Mouse (Mus musculus): ENCODE measurements around the gene Cdc20b. TPM values are rescaled to one million over a fixed set of nuclear protein-coding genes. Genes with fewer than 3 reads are reported as not detected.

The Cdc20b gene
- 0.24 and 0.52 TPM in 2 replicates for polyA plus RNA-seq (2015; fragmentation: Nextera tagmentation; extraction: Ambion mirVana)

DNA sequence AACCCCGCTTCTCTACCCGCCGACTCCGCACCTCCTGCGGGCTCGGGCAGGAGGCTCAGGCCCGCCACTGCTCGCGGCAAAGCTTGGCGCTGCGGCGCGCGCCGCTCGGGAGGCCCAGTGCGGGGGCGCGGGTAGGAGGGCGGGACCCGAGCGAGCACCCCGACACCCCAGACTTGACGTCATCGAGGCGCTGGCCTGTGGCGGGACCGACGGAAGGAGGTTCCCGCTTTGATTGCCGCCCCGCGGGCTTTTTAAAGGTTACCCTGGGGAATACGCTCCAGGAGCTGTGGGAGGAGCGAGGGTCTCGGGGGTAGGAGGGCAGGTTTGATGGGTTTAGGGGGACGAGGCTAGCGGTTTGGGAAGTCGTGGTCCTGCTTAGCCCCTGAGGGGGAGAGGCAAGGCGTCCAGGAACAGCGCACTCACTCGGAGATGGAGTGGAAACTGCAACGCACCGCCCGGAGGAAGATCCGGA is at the start of gene Cdc20b:
Gene Cdc20b (plus strand): TSS at position 162 of the 472 bp plus-strand sequence.
- Histone ChIP-seq H3K4me1 (replicated peaks) (peaks cover 21% of the 10 kb centered on the region), H3K27ac (replicated peaks) (no peak within 1 kb of the TSS), H3K27me3 (peaks cover 32% of the 10 kb centered on the region), H3K36me3 (no peaks in the 10 kb centered on the region), H3K4me3 (peak within 1 kb of the TSS; percentile 48), H3K9ac (peak within 1 kb of the TSS; percentile 43), H3K4me2 (peak within 1 kb of the TSS; percentile 97), H3K9me3 (no peaks in the 10 kb centered on the region)
- WGBS, result under 1% methylated on average over 46 of the region's 46 CpGs
- ATAC-seq (ENCODE audit: low FRiP score, low read depth), result no peak

DNA sequence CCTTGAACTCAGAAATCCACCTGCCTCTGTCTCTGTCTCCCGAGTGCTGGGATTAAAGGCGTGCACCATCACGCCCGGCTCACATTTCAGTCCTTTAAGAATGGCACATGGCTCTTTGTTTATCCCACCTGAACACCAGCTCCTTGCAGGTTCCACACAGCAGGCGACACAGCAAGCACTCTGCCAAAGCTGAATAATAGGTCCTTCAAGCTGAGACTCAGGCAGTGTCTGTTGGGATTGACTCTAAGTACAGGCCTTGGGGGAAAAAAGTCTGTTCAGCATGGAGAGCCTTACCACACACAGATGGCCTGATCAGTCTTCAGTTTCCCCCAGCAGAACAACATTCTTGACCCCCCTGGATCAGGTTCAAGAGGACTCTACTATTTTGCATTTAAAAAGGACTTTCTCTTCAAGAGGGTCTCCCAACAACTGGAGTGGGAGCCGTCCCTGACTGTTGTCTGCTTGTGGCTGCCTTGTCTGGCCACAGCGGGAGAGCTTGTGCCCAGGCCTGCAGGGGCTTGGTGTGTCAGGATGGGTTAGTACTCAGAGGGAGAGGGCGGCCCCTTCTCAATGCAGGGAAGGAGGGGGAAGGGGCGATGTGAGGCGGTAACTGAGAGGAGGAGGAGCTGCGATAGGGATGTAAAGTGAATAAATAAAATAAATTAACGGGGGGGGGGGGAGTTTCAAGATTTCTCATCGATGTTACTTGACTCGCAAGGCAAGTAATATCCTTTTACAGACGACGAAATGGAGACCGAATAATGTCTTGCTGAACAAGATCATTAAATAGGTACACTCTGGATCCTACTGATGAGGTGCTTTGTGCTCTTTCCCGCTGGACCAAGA is 49.1 kb upstream of the Cdc20b start:
- no peaks in the 10 kb centered on the region for H3K36me3 ChIP-seq
- H3K27ac ChIP-seq (replicated peaks), result no peak overlapping the region
- H3K27me3 ChIP-seq, result peaks cover 57% of the 10 kb centered on the region
- peaks cover 35% of the 10 kb centered on the region for H3K4me1 ChIP-seq (replicated peaks)
- no peak overlapping the region for H3K9ac ChIP-seq
- H3K9me3 ChIP-seq, result no peaks in the 10 kb centered on the region
- ATAC-seq (ENCODE audit: low FRiP score, low read depth), result no peak
- H3K4me3 ChIP-seq, result no peak overlapping the region
- H3K4me2 ChIP-seq, result no peak overlapping the region
- WGBS, result 4% methylated on average over 18 of the region's 18 CpGs

DNA sequence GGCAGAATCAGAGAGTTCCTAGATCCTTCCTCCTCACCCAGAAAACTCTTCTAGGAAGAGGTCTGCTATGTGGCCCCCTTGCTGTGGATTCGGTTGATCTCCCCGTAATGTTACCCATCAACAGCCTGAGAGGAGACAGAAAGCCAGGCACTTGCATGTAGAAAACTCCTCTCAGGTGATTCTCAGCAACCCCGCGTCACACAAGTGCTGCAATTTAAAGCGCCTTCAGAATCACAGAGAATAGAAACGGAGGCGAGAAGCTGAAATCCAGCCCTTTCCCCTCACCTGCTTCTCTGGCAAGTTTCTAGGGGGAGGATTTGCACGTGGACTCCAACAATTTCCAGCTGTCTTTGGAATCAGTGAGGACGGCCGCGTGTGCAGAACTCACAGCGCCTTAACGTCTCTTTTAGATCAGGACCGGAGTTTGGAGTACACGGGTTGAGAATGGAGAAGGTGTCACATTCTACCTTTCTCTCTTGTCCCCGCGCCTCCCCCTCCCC is 48.4 kb upstream of the Cdc20b start:
- H3K9me3 ChIP-seq, result no peaks in the 10 kb centered on the region
- H3K27me3 ChIP-seq, result peaks cover 64% of the 10 kb centered on the region
- peak overlapping the region; percentile 48 for H3K4me3 ChIP-seq
- ATAC-seq (ENCODE audit: low FRiP score, low read depth), result no peak
- H3K9ac ChIP-seq, result no peak overlapping the region
- peak overlapping the region; percentile 94 for H3K4me2 ChIP-seq
- no peak overlapping the region for H3K27ac ChIP-seq (replicated peaks)
- peaks cover 35% of the 10 kb centered on the region for H3K4me1 ChIP-seq (replicated peaks)
- WGBS, result 2% methylated on average over 17 of the region's 17 CpGs
- H3K36me3 ChIP-seq, result no peaks in the 10 kb centered on the region

DNA sequence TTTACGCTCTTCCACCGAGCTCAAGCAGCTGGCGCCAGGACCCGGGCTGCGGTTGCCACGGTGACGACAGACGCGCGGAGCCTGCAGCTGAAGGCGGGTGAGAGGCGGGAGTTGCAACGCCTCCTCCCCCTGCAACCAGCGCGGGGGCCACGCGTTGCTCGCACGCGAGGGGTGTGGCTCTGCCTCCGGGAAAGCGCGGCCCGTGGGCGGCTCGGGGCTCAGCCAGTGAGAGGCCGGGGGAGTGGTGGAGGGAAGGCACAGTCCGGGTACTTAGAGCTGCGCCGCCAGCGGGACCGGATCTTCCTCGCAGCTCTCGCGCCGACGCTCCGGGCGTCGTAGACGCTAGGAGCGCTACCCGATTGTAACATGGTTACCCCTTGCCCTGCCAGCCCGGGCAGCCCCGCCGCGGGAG is 47.4 kb upstream of the Cdc20b start, which contains the start of gene Ccno:
Gene Ccno (plus strand): TSS at position 271 of the 412 bp plus-strand sequence.
- WGBS, result under 1% methylated on average over 47 of the region's 47 CpGs

GRCm38 (mm10) chr13:112987991-112988390 is 46.9 kb upstream of the Cdc20b start:
- no peaks in the 10 kb centered on the region for H3K36me3 ChIP-seq
- H3K4me1 ChIP-seq (replicated peaks), result peaks cover 35% of the 10 kb centered on the region
- peak overlapping the region; percentile 38 for H3K9ac ChIP-seq
- H3K9me3 ChIP-seq, result no peaks in the 10 kb centered on the region
- H3K27ac ChIP-seq (replicated peaks), result no peak overlapping the region
- H3K4me2 ChIP-seq, result peak overlapping the region; percentile 94
- peaks cover 69% of the 10 kb centered on the region for H3K27me3 ChIP-seq
- WGBS, result under 1% methylated on average over 39 of the region's 39 CpGs
- peak overlapping the region; percentile 48 for H3K4me3 ChIP-seq
- peak; percentile 50; the same call in 1 of the 2 replicates for ATAC-seq (ENCODE audit: low FRiP score, low read depth)

More for the DNA sequence above, 47.4 kb upstream of the Cdc20b start, which contains the start of gene Ccno:
- Histone ChIP-seq H3K36me3 (no peaks in the 10 kb centered on the region), H3K4me2 (peak within 1 kb of the TSS; percentile 94), H3K4me3 (peak within 1 kb of the TSS; percentile 48), H3K27me3 (peaks cover 66% of the 10 kb centered on the region), H3K9me3 (no peaks in the 10 kb centered on the region), H3K4me1 (replicated peaks) (peaks cover 35% of the 10 kb centered on the region), H3K27ac (replicated peaks) (no peak within 1 kb of the TSS), H3K9ac (peak within 1 kb of the TSS; percentile 38)
- peak; percentile 96 for ATAC-seq (ENCODE audit: low FRiP score, low read depth)

- peaks cover 77% of the 10 kb centered on the region for H3K27me3 ChIP-seq
- H3K4me3 ChIP-seq, result peak overlapping the region; percentile 48
- no peaks in the 10 kb centered on the region for H3K36me3 ChIP-seq
- peak overlapping the region; percentile 94 for H3K4me2 ChIP-seq
- H3K4me1 ChIP-seq (replicated peaks), result peaks cover 44% of the 10 kb centered on the region
- no peak overlapping the region for H3K27ac ChIP-seq (replicated peaks)
- no peak overlapping the region for H3K9ac ChIP-seq
- WGBS, result under 1% methylated on average over 19 of the region's 19 CpGs
- no peak for ATAC-seq (ENCODE audit: low FRiP score, low read depth)
- no peaks in the 10 kb centered on the region for H3K9me3 ChIP-seq
These were observed 46.0 kb upstream of the Cdc20b start for GRCm38 (mm10) chr13:112988866-112989265.

- peak overlapping the region; percentile 15; the same call in 1 of the 2 replicates for H3K4me3 ChIP-seq
- H3K4me2 ChIP-seq, result peak overlapping the region; percentile 10; the same call in 1 of the 2 replicates
- under 1% methylated on average over 23 of the region's 23 CpGs for WGBS
- peaks cover 50% of the 10 kb centered on the region for H3K4me1 ChIP-seq (replicated peaks)
- peaks cover 78% of the 10 kb centered on the region for H3K27me3 ChIP-seq
- no peaks in the 10 kb centered on the region for H3K36me3 ChIP-seq
- H3K9me3 ChIP-seq, result no peaks in the 10 kb centered on the region
- no peak overlapping the region for H3K27ac ChIP-seq (replicated peaks)
- no peak overlapping the region for H3K9ac ChIP-seq
- no peak for ATAC-seq (ENCODE audit: low FRiP score, low read depth)
These were observed 45.4 kb upstream of the Cdc20b start for GRCm38 (mm10) chr13:112989541-112989940.

- no peak overlapping the region for H3K4me2 ChIP-seq
- 10% methylated on average over 4 of the region's 4 CpGs for WGBS
- H3K4me1 ChIP-seq (replicated peaks), result peaks cover 51% of the 10 kb centered on the region
- H3K27ac ChIP-seq (replicated peaks), result no peak overlapping the region
- H3K4me3 ChIP-seq, result no peak overlapping the region
- ATAC-seq (ENCODE audit: low FRiP score, low read depth), result no peak
- no peak overlapping the region for H3K9ac ChIP-seq
- no peaks in the 10 kb centered on the region for H3K36me3 ChIP-seq
- H3K9me3 ChIP-seq, result no peaks in the 10 kb centered on the region
- H3K27me3 ChIP-seq, result peaks cover 84% of the 10 kb centered on the region
These were observed 44.6 kb upstream of the Cdc20b start for GRCm38 (mm10) chr13:112990346-112990745.

- no peak within 1 kb of the TSS for H3K27ac ChIP-seq (replicated peaks)
- peak within 1 kb of the TSS; percentile 92 for H3K4me2 ChIP-seq
- peaks cover 34% of the 10 kb centered on the region for H3K4me1 ChIP-seq (replicated peaks)
- peaks cover 86% of the 10 kb centered on the region for H3K27me3 ChIP-seq
- WGBS, result under 1% methylated on average over 63 of the region's 63 CpGs
- no peaks in the 10 kb centered on the region for H3K36me3 ChIP-seq
- H3K9ac ChIP-seq, result peak within 1 kb of the TSS; percentile 37; the same call in 1 of the 2 replicates
- H3K9me3 ChIP-seq, result no peaks in the 10 kb centered on the region
- peak within 1 kb of the TSS; percentile 46 for H3K4me3 ChIP-seq
- peak; percentile 44 for ATAC-seq (ENCODE audit: low FRiP score, low read depth)
These were observed 41.3 kb upstream of the Cdc20b start, which contains the start of gene Mcidas for GRCm38 (mm10) chr13:112993531-112994152. Gene Mcidas (plus strand): TSS chr13:112993845.

DNA sequence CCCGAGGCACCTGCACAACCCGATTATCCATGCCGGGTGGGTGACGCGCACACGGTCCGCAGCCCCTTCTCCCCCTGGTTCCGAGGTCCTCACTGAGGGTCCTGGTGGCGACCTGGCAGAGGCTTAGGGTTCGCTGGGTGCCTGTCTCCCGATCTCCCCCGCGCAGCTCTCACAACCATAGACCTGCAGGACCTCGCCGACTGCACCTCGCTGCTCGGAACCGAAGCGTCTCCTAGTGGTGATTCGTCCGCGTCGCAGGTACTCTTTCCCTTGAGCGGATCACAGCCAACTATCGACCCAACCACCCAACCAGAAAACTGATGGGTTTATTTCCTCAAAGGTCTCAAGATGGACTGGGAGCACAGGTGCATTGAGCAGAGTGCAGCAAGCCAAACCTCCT is 40.7 kb upstream of the Cdc20b start:
- peak overlapping the region; percentile 92 for H3K4me2 ChIP-seq
- peaks cover 34% of the 10 kb centered on the region for H3K4me1 ChIP-seq (replicated peaks)
- H3K27ac ChIP-seq (replicated peaks), result no peak overlapping the region
- H3K4me3 ChIP-seq, result peak overlapping the region; percentile 46
- no peaks in the 10 kb centered on the region for H3K9me3 ChIP-seq
- WGBS, result 1% methylated on average over 25 of the region's 25 CpGs
- peak; percentile 38; the same call in 1 of the 2 replicates for ATAC-seq (ENCODE audit: low FRiP score, low read depth)
- no peaks in the 10 kb centered on the region for H3K36me3 ChIP-seq
- peaks cover 80% of the 10 kb centered on the region for H3K27me3 ChIP-seq
- H3K9ac ChIP-seq, result 0 out of 2 replicates have a peak overlapping the region, but pooled peaks have one; percentile 37

DNA sequence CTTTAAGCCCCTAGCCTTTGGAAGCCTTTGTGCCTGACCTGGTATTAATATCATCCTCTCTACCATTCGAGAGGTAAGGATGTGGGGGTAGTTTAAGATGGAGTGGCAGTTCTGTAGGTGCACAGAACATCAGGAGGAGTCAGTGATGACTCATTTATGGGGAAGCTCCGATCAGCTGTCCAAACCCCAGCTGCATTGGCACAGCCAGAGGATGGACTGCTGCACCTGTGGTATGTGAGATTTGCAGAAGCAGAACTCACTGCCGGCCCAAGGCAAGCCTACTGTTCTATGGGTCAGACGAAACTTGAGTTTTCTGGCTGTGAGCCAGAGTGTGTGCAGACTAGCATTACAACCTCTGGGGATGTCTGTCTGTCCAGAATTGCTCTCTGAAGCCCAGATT is 38.5 kb upstream of the Cdc20b start:
- no peak overlapping the region for H3K4me3 ChIP-seq
- H3K9ac ChIP-seq, result no peak overlapping the region
- 64% methylated on average over 4 of the region's 4 CpGs for WGBS
- H3K9me3 ChIP-seq, result no peaks in the 10 kb centered on the region
- H3K36me3 ChIP-seq, result no peaks in the 10 kb centered on the region
- peaks cover 79% of the 10 kb centered on the region for H3K27me3 ChIP-seq
- no peak overlapping the region for H3K27ac ChIP-seq (replicated peaks)
- ATAC-seq (ENCODE audit: low FRiP score, low read depth), result no peak
- no peak overlapping the region for H3K4me2 ChIP-seq
- H3K4me1 ChIP-seq (replicated peaks), result peaks cover 30% of the 10 kb centered on the region
